Comparison of ENCODE assay signal across 8 mouse cellular contexts in the genomic region with DNA sequence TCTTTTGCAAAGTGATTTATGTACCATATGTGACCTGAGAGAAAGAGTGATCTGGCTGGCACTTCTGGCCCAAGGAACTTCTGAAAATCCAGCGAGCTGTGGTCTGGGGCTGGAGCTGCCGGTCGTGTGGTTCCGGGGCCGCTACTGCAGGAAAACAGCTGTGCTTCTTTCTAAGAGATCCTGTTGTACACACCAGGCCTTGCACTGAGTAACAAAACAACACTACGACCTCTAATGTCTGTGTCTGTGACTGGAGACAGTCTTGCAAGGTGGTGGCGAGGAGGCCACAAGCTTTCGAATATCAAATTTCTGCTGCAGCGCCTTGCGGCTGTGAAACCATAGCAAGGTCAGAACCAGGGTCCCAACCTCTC. TPM values are rescaled to one million over a fixed set of nuclear protein-coding genes. Genes with fewer than 3 reads are reported as not detected.
DNase-seq lines count a peak whose midpoint lies in the region; ATAC-seq and TF ChIP-seq lines count a peak whose summit lies in the region.

No protein-coding gene starts in this region.

- H3K4me3 ChIP-seq in embryonic facial prominence, embryonic 12.5 days: peak overlapping the region; percentile 68
- peak overlapping the region; percentile 77 for H3K4me3 ChIP-seq in intestine, embryonic 16.5 days (ENCODE audit: low read length)
- peak overlapping the region; percentile 50 for H3K4me3 ChIP-seq in myocyte

- no peaks in the 10 kb centered on the region for H3K27me3 ChIP-seq in embryonic facial prominence, embryonic 12.5 days
- H3K27me3 ChIP-seq in intestine, embryonic 16.5 days (replicated peaks; ENCODE audit: control insufficient read depth, insufficient read depth, low read length): no peaks in the 10 kb centered on the region
- no peaks in the 10 kb centered on the region for H3K27me3 ChIP-seq in myocyte (ENCODE audit: control insufficient read depth, insufficient read depth, insufficient read length)

- WGBS in embryonic facial prominence, embryonic 12.5 days: 4% methylated on average over 10 of the region's 10 CpGs
- 6% methylated on average over 10 of the region's 10 CpGs for WGBS in intestine, embryonic 16.5 days

- H3K9ac ChIP-seq in embryonic facial prominence, embryonic 12.5 days: peak overlapping the region; percentile 78
- peak overlapping the region; percentile 96 for H3K9ac ChIP-seq in intestine, embryonic 16.5 days (ENCODE audit: low read depth, low read length)

- no peak for ATAC-seq in embryonic facial prominence, embryonic 12.5 days (ENCODE audit: insufficient number of reproducible peaks, insufficient read depth, low FRiP score, low TSS enrichment)
- ATAC-seq in intestine, embryonic 16.5 days: peak; percentile 3

- peaks cover 3% of the 10 kb centered on the region; the same call in 1 of the 2 replicates for H3K9me3 ChIP-seq in embryonic facial prominence, embryonic 12.5 days
- H3K9me3 ChIP-seq in intestine, embryonic 16.5 days (ENCODE audit: control insufficient read depth, low read length): no peaks in the 10 kb centered on the region; the same call in 1 of the 2 replicates

- H3K36me3 ChIP-seq in embryonic facial prominence, embryonic 12.5 days: no peaks in the 10 kb centered on the region
- H3K36me3 ChIP-seq in intestine, embryonic 16.5 days (ENCODE audit: control insufficient read depth, insufficient read depth, low read length): no peaks in the 10 kb centered on the region
- no peaks in the 10 kb centered on the region for H3K36me3 ChIP-seq in myocyte (ENCODE audit: control insufficient read depth, insufficient read depth)

- DNase-seq in kidney, postnatal 10 days: peak; percentile 39
- DNase-seq in kidney, adult 8-10 months: no peak
- no peak for DNase-seq in layer of hippocampus, adult 11-12 months (ENCODE audit: low spot score)
- no peak for DNase-seq in urinary bladder, adult 18-20 months (ENCODE audit: low spot score in 2 of 2)
- no peak for DNase-seq in adrenal gland, postnatal 25 days

- peak overlapping the region; percentile 25 for H3ac ChIP-seq in myocyte (ENCODE audit: control insufficient read depth, insufficient read length)

- TF ChIP-seq POLR2A in myocyte (IDR thresholded peaks at IDR 0.05; ENCODE audit: insufficient read length, low read depth): no peak

- peak overlapping the region; percentile 90 for H3K27ac ChIP-seq in embryonic facial prominence, embryonic 12.5 days
- H3K27ac ChIP-seq in intestine, embryonic 16.5 days (ENCODE audit: low read length): peak overlapping the region; percentile 100

- H3K4me1 ChIP-seq in embryonic facial prominence, embryonic 12.5 days: peaks cover 19% of the 10 kb centered on the region; the same call in 1 of the 2 replicates
- H3K4me1 ChIP-seq in intestine, embryonic 16.5 days (ENCODE audit: control insufficient read depth, insufficient read depth, low read length): peaks cover 22% of the 10 kb centered on the region

- H3K4me2 ChIP-seq in embryonic facial prominence, embryonic 12.5 days (replicated peaks): peak overlapping the region; percentile 90
- peak overlapping the region; percentile 93 for H3K4me2 ChIP-seq in intestine, embryonic 16.5 days (ENCODE audit: low read depth, low read length)
- H3K4me2 ChIP-seq in myocyte (ENCODE audit: low read depth): peak overlapping the region; percentile 93

- H3K79me2 ChIP-seq in myocyte (ENCODE audit: control insufficient read depth, insufficient read depth): no peaks in the 10 kb centered on the region

TF ChIP-seq in myocyte, 11 proteins besides CTCF, POLR2A, EP300 and RAD21:
- peak in 1 of 3 experiments; percentile 43 for TF ChIP-seq MYOG (IDR thresholded peaks at IDR 0.05; ENCODE audit: control insufficient read depth in 1 of 3, insufficient read depth in 1 of 3, insufficient read length in 2 of 3, low read depth in 2 of 3)
- no peak for TF ChIP-seq CEBPB (IDR thresholded peaks at IDR 0.05; ENCODE audit: insufficient read depth, poor library complexity, severe bottlenecking)
- no peak for TF ChIP-seq E2F4 (IDR thresholded peaks at IDR 0.05; ENCODE audit: insufficient read depth)
- TF ChIP-seq TCF3 (IDR thresholded peaks at IDR 0.05; ENCODE audit: insufficient read length, low read depth): no peak
- TF ChIP-seq TCF12 (IDR thresholded peaks at IDR 0.05; ENCODE audit: insufficient read depth, poor library complexity, severe bottlenecking): no peak
- TF ChIP-seq POLR2AphosphoS2 (IDR thresholded peaks at IDR 0.05; ENCODE audit: insufficient read length, low read depth): no peak
- no peak for TF ChIP-seq USF1 (IDR thresholded peaks at IDR 0.05; ENCODE audit: low read depth)
- TF ChIP-seq SRF (IDR thresholded peaks at IDR 0.05; ENCODE audit: control insufficient read depth, insufficient read length, low read depth): no peak
- no peak for TF ChIP-seq REST (IDR thresholded peaks at IDR 0.05; ENCODE audit: insufficient read depth, insufficient read length)
- no peak for TF ChIP-seq MAX (IDR thresholded peaks at IDR 0.05; ENCODE audit: low read depth)
- peak in 1 of 3 experiments; percentile 31 for TF ChIP-seq MYOD1 (IDR thresholded peaks at IDR 0.05; ENCODE audit: control insufficient read depth in 1 of 3, insufficient read length in 2 of 3, low read depth in 2 of 3)

RNA-seq across cellular contexts. Expression of a gene that starts 36.5 kb away (rescaled TPM):
- polyA plus RNA-seq in embryonic facial prominence, embryonic 12.5 days (2016; fragmentation: Nextera tagmentation; extraction: Ambion mirVana): 3,184 and 3,209 TPM in 2 replicates
- 1,661 and 1,810 TPM in 2 replicates for polyA plus RNA-seq in intestine, embryonic 16.5 days (2015; fragmentation: Nextera tagmentation; extraction: Ambion mirVana)
- polyA plus RNA-seq in myocyte (2012; fragmentation: generic; extraction: Trizol): 597 TPM
- 739 and 836 TPM in 2 replicates for total RNA-seq in adrenal gland, postnatal 25 days (2021)

RNA-seq across cellular contexts. Expression of a gene that starts 51.4 kb away (rescaled TPM):
- polyA plus RNA-seq in embryonic facial prominence, embryonic 12.5 days (2016; fragmentation: Nextera tagmentation; extraction: Ambion mirVana): 27.8 and 29.2 TPM in 2 replicates
- 17.1 and 17.5 TPM in 2 replicates for polyA plus RNA-seq in intestine, embryonic 16.5 days (2015; fragmentation: Nextera tagmentation; extraction: Ambion mirVana)
- polyA plus RNA-seq in myocyte (2012; fragmentation: generic; extraction: Trizol): 13.6 TPM
- 45.5 and 48.8 TPM in 2 replicates for total RNA-seq in adrenal gland, postnatal 25 days (2021)
